In the genomic region with DNA sequence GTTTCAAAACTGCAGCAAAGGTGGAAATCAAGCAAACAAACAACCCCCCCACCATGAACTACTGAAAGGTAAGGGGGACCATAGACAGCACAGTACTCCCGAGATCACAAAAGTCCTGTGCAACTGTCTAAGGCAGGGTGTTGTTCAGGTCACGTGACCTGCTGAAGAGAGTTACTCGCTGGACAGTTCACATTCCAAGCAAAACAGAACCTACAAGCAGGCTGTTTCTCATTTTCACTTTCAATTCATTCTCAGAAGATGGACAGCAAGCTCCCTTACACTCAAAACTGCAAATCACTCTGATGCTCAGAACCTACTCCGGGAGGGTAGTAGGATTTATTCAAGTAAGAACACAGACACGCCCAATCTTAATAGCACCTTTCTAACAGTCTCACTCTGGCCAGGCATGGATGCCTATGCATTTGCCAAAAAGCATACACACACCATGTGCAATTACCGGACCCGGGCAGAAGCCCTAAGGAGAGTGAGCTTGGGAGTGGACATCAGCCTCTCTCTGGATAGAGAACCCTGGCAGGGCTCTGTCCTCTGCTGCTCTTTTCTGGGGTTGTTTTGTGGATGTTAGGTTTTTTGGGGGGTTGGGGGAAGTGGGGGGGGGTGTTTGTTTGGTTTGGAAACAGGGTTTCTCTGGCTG, we compare ENCODE assay signal across 9 mouse cellular contexts. TPM values are rescaled to one million over a fixed set of nuclear protein-coding genes. Genes with fewer than 3 reads are reported as not detected.
A peak's percentile ranks its signal among the peaks of the same experiment; 100 is the strongest.
DNase-seq lines count a peak whose midpoint lies in the region; ATAC-seq and TF ChIP-seq lines count a peak whose summit lies in the region.
"Had no signal": no experiment of that assay in that cellular context is flagged by ENCODE, and none has a peak within 500 bp of the region (broad histone marks: within the 10 kb centered on the region; RNA-seq: fewer than 3 reads in every experiment).

No protein-coding gene starts in this region.

- no peak overlapping the region for H3K27ac ChIP-seq in kidney, adult 2 months (ENCODE audit: insufficient read depth, low read depth, low read length)
- no peak overlapping the region for H3K27ac ChIP-seq in heart, embryonic 14.5 days (replicated peaks in 1 of 2; ENCODE audit: control insufficient read depth in 1 of 2, insufficient read depth in 1 of 2, low read depth in 2 of 2, low read length in 2 of 2)
- peak overlapping the region; percentile 69 for H3K27ac ChIP-seq in macrophage

- H3K4me3 ChIP-seq in kidney, adult 2 months (ENCODE audit: insufficient read depth, low read depth, low read length), result no peak overlapping the region
- H3K4me3 ChIP-seq in heart, embryonic 14.5 days (ENCODE audit: control insufficient read depth in 1 of 2, insufficient read depth in 1 of 2, low read depth in 1 of 2, low read length in 2 of 2), result no peak overlapping the region
- peak overlapping the region; percentile 81 for H3K4me3 ChIP-seq in macrophage (ENCODE audit: inconsistent target)

- TF ChIP-seq POLR2A in kidney, adult 2 months (IDR thresholded peaks at IDR 0.05; ENCODE audit: low read depth, low read length), result no peak

- no peaks in the 10 kb centered on the region for H3K9me3 ChIP-seq in heart, embryonic 14.5 days (ENCODE audit: control insufficient read depth, low read length)

- peak; percentile 68 for DNase-seq in kidney, adult 2 months
- no peak for DNase-seq in kidney, postnatal 14 days
- peak; percentile 32 for DNase-seq in MN1 (ENCODE audit: low spot score)
- no peak for DNase-seq in right cerebral cortex, adult 18-20 months
- no peak for DNase-seq in gastrocnemius, postnatal 4 days (ENCODE audit: low spot score in 2 of 2)

- H3K4me2 ChIP-seq in heart, embryonic 14.5 days (ENCODE audit: low read length), result peak overlapping the region; percentile 36; the same call in 1 of the 2 replicates

- peaks cover 70% of the 10 kb centered on the region for H3K79me2 ChIP-seq in macrophage (ENCODE audit: inconsistent target)

- H3K9ac ChIP-seq in heart, embryonic 14.5 days (ENCODE audit: low read length), result no peak overlapping the region

- H3K27me3 ChIP-seq in kidney, adult 2 months (replicated peaks; ENCODE audit: control insufficient read depth, insufficient read depth, low read length), result no peaks in the 10 kb centered on the region
- H3K27me3 ChIP-seq in heart, embryonic 14.5 days (ENCODE audit: control insufficient read depth, insufficient read depth, low read length), result no peaks in the 10 kb centered on the region

- WGBS in kidney, adult 2 months, result 25% methylated on average over 7 of the region's 7 CpGs
- 72% methylated on average over 7 of the region's 7 CpGs for WGBS in heart, embryonic 14.5 days
- 10% methylated on average over 7 of the region's 7 CpGs for WGBS in macrophage (ENCODE audit: missing documents)

- no peak for TF ChIP-seq CTCF in kidney, adult 2 months (conservative IDR thresholded peaks at IDR 0.05; ENCODE audit: insufficient read depth, insufficient read length, low read depth, low read length)

- H3K4me1 ChIP-seq in kidney, adult 2 months (ENCODE audit: control insufficient read depth, insufficient read depth, low read length), result peaks cover 54% of the 10 kb centered on the region
- peaks cover 5 to 23% of the 10 kb centered on the region in 2 experiments for H3K4me1 ChIP-seq in heart, embryonic 14.5 days (ENCODE audit: control insufficient read depth in 2 of 2, insufficient read depth in 2 of 2, low read length in 2 of 2)

- H3K36me3 ChIP-seq in kidney, adult 2 months (ENCODE audit: control insufficient read depth, insufficient read depth, low read length), result no peaks in the 10 kb centered on the region
- no peaks in the 10 kb centered on the region for H3K36me3 ChIP-seq in heart, embryonic 14.5 days (ENCODE audit: control insufficient read depth, insufficient read depth, low read length)
- H3K36me3 ChIP-seq in macrophage (ENCODE audit: inconsistent target), result 0 out of 2 replicates have a peak, but pooled peaks cover 5% of the 10 kb centered on the region

- ATAC-seq in heart, embryonic 14.5 days (ENCODE audit: insufficient number of reproducible peaks, insufficient read depth, low FRiP score, low read depth), result no peak
- ATAC-seq in frontal cortex, adult (ENCODE audit: low TSS enrichment), result no peak
- ATAC-seq: activated CD4-positive, CD25-positive, alpha-beta regulatory T cell, adult 4 months had no signal

RNA-seq across cellular contexts. Expression of a gene that starts 2.5 kb away (rescaled TPM):
- polyA plus RNA-seq in kidney, adult 2 months (2012; rRNA removed), result 15.8 and 18.9 TPM in 2 replicates
- 8.6 and 8.9 TPM in 2 replicates for polyA plus RNA-seq in heart, embryonic 14.5 days (2014; fragmentation: Nextera tagmentation; extraction: Ambion mirVana)
- 100 to 1,000 TPM in 12 of 26 experiments, 10 to 100 TPM in 14; 37.3 to 274 (median 98.0) TPM for total RNA-seq in macrophage (2018; cell fraction: chromatin; rRNA removed)
- total RNA-seq in macrophage (2018; cell fraction: cytosol; rRNA removed), result 100 to 1,000 TPM in 1 of 26 experiments, 10 to 100 TPM in 25; 44.9 to 106 (median 60.7) TPM
- 100 to 1,000 TPM in 13 of 26 experiments, 10 to 100 TPM in 13; 47.1 to 310 (median 98.8) TPM for total RNA-seq in macrophage (2018; cell fraction: nucleus; rRNA removed)
- 31.8 to 48.8 TPM (median 40.6 TPM) in 3 replicates for polyA plus RNA-seq in macrophage (2018)
- total RNA-seq in gastrocnemius, postnatal 4 days (2021), result 10 to 100 TPM; 24.1 to 26.7 TPM

RNA-seq across cellular contexts. Expression of a gene that starts 40.4 kb away (rescaled TPM):
- 54.5 and 98.3 TPM in 2 replicates for polyA plus RNA-seq in kidney, adult 2 months (2012; rRNA removed)
- 410 and 435 TPM in 2 replicates for polyA plus RNA-seq in heart, embryonic 14.5 days (2014; fragmentation: Nextera tagmentation; extraction: Ambion mirVana)
- 100 to 1,000 TPM in 6 of 26 experiments, 10 to 100 TPM in 20; 59.0 to 135 (median 82.7) TPM for total RNA-seq in macrophage (2018; cell fraction: chromatin; rRNA removed)
- total RNA-seq in macrophage (2018; cell fraction: cytosol; rRNA removed), result 100 to 1,000 TPM; 253 to 777 (median 381) TPM
- total RNA-seq in macrophage (2018; cell fraction: nucleus; rRNA removed), result 100 to 1,000 TPM in 5 of 26 experiments, 10 to 100 TPM in 21; 57.0 to 124 (median 79.0) TPM
- 497 to 698 TPM (median 498 TPM) in 3 replicates for polyA plus RNA-seq in macrophage (2018)
- total RNA-seq in gastrocnemius, postnatal 4 days (2021), result 100 to 1,000 TPM; 307 to 331 TPM

RNA-seq across cellular contexts. Expression of a gene that starts 52.6 kb away (rescaled TPM):
- 17.4 and 20.2 TPM in 2 replicates for polyA plus RNA-seq in kidney, adult 2 months (2012; rRNA removed)
- polyA plus RNA-seq in heart, embryonic 14.5 days (2014; fragmentation: Nextera tagmentation; extraction: Ambion mirVana), result 9.1 and 9.9 TPM in 2 replicates
- not detected for total RNA-seq in macrophage (2018; cell fraction: chromatin; rRNA removed)
- under 1 TPM in 5 of 26 experiments, not detected in 21; 0.10 to 0.32 (median 0.16) TPM for total RNA-seq in macrophage (2018; cell fraction: cytosol; rRNA removed)
- total RNA-seq in macrophage (2018; cell fraction: nucleus; rRNA removed), result not detected
- not detected in 3 replicates for polyA plus RNA-seq in macrophage (2018)
- total RNA-seq in gastrocnemius, postnatal 4 days (2021), result 1 to 10 TPM; 4.3 to 5.0 TPM

Comparison
In these comparisons a context has a peak if more than half of its experiments do, and no peak if none do; other contexts are left out.
1. DNase-seq: peak in kidney, adult 2 months (single experiment) and MN1 (single experiment); none in kidney, postnatal 14 days (single experiment), right cerebral cortex, adult 18-20 months (single experiment) and gastrocnemius, postnatal 4 days (0 of 2).